Mouse (Mus musculus): ENCODE results near the gene Grcc10.
A peak's percentile ranks its signal among the peaks of the same experiment; 100 is the strongest.

Grcc10 gene

DNA sequence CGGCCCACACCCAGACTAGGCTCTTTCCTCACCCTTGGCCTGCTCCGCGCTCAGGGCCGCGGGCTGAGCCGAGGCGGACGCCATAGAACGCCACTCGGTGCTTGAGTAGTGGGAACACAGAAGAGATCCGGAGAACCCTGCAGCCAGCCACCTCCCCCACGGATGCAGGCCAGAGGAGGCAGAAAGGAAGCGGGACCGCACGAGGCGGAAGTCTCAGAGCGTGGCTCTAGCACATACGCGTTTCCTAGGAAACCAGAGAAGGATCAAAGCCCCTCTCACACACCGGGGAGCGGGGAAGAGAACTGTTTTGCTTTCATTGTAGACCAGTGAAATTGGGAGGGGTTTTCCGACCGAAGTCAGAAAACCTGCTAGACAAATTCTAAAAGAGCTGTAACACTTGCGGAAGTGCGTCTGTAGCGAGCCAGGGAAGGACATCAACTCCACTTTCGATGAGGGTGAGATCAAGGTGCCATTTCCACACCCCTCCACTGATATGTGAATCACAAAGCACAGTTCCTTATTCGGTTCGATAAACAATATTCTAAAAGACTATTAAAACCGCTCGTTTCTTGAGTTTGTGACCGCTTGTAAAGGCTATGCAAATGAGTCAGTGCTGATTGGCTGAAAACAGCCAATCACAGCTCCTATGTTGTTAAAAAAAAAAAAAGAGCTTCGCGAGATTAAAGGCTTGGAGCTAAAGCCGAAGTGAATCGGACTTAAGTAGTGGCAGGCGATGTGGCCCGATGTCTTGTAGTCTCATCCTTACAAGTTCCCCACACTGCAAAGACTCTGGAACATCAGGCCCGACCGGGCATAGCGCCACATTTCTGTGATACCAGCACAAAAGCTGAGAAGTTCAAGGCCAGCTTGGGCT, at the start of gene Grcc10:
Gene Grcc10, minus strand, starts transcription at position 487 of the 874 bp plus-strand sequence.
- DNase-seq, result peak; percentile 79 to 82

DNA sequence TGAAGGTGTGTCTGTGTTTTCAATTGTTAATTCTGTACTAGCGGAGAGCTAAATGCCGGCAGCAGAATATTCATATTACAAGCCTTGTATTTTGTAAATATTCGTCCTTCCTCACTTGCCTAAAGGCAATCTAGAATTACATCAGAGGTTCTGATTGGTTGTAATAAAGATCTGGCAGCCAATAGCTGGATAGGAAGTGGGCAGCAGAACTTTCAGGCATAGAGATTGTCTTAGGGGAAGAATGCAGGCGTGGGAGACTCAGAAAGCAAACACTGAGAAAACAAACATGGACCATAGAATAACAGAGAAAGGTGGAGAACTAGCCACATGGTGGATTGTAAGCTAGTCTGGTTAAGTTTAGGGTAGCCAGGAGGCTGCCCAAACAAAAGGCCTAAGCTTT, 48.9 kb upstream of the Grcc10 start:
- DNase-seq, result no peak

DNA sequence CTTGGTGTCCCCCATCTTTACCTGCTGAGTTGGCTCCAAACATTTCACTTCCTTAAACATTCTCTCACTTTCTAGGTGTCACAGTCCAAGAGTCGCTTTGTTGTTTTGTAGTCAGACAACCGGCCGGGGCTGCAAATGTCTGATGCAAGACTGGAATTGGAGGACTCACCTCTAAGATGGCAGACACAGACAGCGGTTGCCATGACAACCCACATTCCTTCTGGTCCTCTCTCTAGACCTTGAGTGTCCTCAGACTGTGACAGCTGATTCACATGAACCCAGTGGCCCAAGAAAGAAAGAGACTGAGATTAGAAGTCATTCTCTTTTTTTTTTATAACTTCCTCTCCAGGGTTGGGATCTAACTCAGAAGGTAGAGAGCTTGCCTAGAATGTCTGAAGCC, 48.3 kb upstream of the Grcc10 start:
- DNase-seq, result no peak

DNA sequence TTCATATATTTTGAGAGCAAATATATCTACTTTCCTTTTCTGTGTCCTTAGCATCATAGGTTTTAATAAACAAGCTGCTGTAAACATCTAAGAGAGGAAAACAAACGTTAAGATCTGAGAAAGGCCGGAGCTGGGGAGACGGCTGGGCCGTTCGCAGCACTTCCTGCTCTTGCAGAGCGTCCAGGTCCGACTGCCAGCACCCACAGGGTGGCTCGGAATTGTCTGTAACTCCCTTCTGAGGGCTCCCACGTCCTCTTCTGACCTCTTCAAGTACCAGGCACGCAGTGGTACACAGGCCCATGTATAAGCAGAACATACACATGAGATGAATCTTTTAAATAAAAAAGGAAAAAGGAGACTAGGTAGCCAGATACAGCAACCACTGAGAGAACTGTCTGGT, 46.5 kb upstream of the Grcc10 start:
- no peak for DNase-seq

DNA sequence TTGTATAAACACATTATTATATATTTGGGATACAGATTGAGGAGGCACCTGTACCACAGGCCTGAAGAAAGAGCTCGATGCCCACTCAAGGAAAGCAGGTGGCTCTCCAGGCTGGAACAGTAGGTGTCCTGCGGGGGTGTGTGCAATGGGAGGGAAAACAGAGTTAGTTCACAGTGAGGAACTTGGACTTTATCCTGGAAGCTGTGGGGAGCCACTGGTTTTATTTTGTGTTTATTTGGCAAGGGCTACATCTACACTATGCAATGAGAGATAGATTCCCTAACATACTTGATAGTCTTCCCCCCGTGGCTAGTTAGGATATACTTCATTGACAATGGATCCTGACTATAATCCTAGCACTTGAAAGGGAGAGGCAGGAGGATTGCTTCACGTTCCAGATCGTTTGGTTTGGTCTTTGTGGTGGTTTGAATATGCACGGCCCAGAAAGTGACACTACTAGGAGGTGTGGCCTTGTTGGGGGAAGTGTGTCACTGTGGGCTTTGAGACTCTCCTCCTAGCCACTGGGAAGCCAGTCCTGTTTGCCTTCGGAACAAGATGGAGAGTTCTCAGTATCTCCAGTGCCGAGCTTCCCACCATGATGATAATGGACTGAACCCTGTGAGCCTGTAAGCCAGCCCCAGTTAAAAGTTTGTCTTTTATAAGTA, 45.7 kb upstream of the Grcc10 start:
- no peak for DNase-seq

DNA sequence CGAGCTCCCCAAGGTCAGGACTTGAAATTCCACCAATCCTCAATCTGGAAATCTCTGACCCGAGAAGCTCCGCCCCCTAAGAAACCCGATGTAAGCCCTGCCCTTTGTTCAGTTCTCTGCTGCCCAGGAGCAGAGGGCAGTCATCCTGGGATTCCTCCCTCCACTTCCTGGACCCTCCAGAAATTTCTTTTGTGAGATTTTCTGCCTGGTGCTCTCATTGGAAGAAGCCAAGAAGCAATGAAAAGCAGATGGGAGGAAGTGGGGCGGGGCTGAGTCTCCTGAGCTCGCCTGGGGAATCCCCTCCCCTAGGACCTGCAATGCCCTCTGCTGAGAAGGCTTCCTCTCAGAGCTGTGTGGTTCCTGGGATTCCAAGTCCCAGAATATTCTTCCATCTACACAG, 41.3 kb upstream of the Grcc10 start:
- peak in 1 of 2 experiments; percentile 58 for DNase-seq

DNA sequence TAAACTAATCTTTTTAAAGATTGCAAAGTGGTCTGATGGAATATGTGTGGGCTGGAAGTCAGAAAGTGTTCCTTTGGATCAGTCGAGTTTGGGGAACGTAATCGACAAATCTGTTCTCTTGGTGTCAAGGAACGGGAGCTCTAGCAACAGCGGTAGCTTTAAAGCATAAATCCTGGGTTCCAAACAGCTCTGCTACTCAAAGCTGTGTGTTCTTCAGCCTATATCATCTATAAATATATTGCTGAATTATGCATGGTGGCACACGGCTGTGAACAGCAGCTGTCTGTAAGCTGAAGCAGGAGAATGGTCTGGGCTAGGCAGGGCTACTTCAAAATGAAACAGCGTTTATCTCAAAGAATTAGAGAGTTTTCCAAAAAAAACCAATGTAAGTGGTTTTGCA, 39.7 kb upstream of the Grcc10 start:
- DNase-seq, result no peak

DNA sequence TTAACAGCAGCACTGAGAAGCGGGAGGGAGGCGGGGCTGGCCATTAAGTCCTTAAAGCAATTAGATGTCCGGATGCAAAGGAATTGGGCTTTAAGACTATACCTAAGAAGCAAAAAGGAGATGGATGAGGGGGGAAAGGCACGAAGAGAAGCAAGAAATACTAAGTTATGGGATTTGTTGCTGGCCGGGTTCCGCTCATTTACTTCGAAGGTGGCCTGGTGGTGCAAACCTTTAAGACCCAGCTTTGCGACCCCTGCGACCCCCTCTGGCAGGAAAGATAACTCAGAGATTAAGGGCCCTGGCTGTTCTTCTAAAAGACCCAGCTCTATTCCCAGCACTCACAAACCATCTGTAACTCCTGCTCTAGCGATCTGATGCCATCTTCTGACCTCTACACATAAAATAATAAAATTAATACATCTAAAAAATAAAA, 38.8 kb upstream of the Grcc10 start:
- no peak for DNase-seq

DNA sequence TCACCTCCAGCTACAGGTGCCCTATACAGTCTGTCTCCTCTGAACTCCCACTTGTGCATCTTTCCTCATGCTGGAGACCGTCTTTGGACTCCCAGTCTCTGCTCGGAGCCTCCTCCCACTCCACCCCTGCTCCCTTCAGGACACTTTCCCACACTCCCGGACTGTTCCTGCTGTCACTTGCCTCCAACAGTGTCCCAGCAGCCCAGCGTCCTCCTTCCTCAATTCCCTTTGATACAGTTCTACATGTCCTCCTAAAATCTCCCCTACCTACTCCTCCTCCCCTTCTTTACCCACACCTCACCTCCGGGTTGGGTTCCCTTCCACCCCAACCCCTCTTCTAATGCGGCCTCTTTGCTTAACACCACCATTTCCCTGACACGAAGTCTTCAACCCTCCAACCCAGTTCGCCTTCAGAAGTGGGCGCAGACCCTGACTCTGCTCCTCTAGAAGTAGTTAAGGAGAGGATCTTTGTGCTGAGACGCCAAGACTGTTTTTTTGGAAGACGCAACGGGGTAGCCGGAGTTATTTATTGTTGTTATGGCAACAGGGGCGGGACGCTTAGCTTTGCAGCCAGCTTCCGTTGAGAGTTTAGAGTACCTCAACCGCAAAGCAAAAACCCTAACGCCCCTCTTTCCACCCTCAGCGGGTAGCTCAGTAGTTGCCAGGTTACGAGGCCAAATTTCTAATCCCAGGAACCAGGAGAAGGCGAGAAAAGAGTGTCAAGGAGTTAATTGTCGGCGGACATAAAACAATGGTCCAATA, 38.2 kb upstream of the Grcc10 start, which contains the start of gene Lrrc23:
Gene Lrrc23, minus strand, starts transcription at position 506 of the 762 bp plus-strand sequence.
- peak in 1 of 2 experiments; percentile 49 for DNase-seq

DNA sequence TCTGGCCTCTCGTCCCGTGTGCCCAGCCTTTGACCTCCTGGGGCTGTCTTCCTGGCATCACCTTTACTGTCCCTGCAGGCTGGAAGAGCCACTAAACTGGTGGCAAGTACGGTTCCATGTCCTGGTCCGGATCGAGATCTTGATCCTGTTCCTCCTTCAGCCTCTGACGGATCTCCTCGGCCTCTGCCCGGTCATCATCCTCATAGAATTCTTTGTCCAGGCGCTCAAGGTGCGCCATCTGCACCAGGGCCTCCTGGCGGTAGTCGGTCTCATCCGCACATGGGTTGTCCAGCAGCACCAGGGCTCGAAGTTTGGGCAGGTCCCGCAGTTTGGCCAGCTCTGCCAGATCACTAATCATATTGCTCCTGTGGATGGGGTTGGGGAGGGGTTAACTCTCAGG, 29.3 kb upstream of the Grcc10 start:
- DNase-seq, result no peak

DNA sequence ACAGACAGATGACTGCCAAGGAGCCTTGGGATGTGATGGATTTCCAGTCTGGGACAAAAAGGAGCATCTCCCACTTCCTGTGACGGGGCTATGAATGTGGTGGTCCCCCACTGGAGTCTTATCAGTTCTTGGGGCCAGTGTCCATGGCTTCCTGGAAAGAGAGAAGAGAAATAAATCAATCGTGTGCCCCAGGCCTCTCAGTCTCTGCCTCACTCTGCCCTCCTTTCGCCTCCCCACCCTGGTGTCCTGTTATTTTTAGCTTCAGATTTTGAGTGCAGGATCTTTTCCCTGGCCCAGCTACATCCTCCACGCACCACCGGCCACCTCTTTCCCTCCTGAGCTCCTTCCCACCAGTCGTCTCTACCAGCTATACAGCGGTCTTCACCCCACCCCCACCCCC, 28.8 kb upstream of the Grcc10 start:
- DNase-seq, result no peak

DNA sequence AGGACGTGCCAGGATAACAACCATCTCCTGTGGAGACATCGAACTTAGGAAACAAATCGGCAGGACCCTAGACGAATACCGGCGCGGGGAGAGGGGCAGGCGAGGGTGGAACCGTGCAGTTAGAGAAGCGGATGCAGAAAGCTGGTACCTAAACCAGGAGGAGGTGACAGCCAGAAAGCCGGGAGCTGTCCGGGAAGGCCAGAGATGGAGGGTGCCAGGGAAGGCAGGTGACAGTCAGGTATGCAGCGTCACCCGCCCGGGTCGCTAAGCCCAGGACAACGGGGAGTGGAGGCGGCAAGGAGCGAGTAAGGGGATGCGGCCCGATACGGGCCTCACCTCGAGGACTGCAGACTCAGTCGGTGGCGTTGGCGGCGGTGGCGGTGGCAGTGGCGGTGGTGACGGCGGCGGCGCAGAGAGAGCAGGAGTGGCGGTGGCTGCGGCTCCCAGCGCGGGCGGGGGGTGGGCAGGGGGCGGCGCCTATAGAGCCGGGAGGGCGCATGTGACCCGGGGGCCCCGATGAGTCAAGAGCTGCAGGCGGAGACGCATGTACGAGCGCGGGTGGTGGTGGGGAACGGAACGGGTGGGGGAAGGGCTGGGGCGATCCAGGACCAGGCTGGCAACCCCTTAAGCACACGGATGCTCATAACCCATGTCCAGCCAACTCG, 28.1 kb upstream of the Grcc10 start, which contains the start of gene Eno2:
Gene Eno2, minus strand, starts transcription at position 573 of the 665 bp plus-strand sequence.
- peak in 1 of 2 experiments; percentile 21 for DNase-seq

DNA sequence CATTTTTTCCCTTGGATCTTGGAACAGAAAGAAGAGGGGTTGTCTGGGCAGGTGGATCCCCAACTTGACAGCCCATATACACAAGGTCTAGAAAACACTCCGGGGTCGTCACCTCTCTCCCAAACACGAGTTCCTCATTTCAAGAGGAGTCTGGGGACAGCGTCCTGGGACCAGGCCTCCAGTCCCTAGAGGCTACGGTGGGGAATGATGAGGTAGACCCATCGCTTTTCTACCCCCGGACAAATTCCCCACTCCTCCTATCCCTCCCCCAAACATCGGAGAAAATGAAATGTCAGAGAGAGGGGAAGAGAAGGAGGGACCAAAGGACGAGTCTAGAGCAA, 27.5 kb upstream of the Grcc10 start:
- DNase-seq, result no peak

DNA sequence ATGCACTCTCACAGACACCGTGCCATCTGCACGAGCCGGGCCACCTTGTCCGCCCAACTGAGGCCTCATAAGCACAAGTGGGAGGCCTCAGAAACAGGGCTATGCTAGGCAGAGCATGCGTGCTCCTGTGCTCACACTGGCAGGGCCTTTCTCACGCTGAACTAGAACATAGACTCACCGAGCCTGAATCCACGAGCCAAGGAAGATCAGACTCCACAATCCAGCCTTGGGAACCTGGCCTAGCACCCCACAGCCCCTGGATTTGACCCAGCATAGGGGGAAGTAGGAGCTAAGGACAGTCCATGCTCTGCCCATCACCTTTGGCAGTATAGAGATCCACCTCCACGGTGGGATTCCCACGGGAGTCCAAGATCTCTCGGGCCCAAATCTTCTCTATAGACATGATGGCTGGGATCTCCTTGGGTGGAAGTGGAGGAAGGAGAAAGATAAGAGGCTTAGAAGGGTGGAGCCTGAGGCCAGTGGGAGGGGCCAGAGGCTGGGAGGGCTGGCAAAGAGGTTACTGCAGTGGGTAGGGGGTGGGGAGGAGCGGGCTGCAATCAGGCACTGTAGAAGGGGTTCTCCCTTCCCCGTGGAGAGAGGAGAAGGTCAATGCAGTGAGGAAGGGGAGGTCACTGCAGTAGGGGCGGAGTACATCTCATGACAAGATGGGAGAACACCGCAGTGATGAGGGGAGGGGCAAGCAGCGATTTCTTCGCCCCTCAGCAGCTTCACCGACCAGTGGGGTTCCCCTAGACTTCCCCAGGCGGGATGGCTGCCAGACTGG, 26.9 kb upstream of the Grcc10 start:
- no peak for DNase-seq

DNA sequence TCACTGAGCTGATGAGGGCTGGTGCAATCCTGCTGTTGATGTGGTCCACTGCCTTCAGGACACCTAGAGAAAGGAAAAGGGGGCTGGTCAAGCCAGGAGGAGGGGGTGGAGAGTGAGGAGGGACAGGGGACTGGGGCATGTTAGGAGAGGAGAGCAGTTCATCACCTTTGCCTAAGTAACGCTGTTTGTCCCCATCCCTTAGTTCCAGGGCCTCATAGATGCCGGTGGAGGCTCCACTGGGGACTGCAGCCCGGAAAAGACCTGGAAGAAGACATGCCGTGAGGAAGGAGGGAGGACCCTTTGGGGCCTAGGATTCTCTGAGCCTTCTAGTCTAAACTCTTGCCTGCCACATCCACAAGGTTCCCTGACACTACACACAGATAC, 26.4 kb upstream of the Grcc10 start:
- DNase-seq, result no peak

DNA sequence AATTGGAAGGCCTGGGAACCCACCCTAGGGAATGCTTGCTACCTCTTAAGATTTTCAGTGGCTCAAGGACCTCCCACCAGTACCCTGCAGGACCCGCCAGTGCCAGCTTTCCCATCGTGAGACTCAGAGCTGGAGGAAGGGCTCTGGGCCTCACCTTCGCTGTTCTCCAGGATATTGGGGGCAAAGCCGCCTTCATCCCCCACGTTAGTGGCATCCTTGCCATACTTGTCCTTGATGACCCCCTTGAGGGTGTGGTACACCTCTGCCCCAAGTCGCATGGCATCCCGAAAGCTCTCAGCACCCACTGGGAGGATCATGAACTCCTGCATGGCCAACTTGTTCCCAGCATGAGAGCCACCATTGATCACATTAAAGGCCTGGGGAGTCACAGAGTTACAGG, 24.8 kb upstream of the Grcc10 start:
- DNase-seq, result no peak

DNA sequence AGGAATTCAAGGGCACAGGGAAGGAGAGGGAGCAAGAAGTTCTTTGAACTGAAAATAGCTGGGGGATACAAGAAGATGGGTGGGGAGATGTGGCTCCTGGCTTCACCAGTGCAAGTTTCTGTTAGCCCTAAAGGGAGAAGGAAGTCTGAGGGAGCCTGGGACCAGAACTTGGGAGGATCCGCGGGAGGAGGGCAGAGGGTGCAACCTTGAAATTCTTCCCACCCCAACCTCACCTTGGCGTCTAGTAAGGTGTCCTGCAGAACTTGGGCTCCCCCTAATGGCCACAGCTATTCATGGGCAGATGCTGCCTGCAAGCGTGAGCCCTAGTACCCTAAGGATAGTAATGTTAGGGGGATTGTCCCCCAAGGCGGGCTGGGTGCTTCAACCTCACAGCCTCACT, 18.1 kb upstream of the Grcc10 start:
- DNase-seq, result peak; percentile 69 to 83

DNA sequence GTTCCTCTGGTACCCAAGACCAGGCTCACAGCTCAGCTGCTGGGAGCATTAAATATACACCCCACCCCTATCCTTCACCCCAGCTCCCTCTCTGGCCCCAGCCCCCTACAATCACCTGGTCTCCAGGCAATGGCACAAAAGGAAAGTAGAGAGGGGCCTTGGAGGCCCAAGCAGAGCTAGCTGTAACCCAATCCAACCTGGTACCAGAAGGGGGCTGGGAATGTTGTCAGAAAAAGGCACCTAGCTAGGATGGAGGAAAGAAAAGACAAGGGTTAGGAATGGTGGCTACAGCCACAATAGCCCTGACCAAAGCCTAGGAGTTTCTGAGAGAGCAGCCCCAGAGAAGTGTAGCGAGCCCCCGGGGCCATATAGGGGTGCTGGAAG, 17.7 kb upstream of the Grcc10 start:
- no peak for DNase-seq

DNA sequence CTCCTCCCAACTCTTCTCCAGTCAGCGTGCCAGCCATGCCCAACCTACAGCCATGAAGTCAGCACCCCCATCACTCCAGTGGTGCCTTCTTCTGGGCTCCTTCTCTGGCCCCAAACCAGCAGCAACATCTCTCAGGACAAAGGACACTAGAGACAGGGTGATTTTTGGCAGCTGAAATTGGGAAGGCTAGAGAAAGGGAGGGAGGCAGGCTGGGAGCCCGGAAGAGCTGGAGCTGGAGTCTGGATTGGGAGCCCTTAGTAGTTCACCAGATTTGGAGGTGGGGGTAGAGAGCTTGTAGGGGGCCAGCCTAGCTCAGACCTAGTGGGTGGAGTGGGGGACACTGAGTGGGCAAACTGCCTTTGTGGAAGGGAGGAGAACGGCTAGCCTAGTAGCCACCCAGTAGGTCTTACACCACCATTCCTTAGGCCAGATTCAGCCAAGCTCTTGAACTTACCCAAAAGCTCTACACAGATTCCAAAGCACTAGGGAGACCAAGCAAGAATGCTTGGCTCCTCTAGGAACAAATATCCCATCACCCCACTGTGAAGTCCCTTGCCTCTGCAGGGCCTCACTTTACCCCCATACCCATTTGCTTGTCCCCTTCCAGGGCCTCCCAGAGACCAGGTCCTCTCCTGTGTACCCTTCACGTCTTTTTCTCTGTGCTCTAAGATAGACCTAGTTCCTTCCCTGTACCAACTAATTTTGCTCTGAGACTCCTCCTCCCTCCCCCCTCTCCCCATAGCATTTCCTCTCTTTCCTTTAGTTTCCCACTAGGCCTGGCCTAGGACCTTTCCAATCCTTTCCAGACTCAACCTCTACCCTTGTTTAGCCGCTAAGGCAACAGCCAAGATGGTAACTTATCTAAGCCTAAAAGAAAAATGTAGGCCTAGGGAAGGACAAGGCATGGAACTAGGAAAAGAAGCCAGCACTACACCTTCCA, 17.0 kb upstream of the Grcc10 start:
- no peak for DNase-seq

DNA sequence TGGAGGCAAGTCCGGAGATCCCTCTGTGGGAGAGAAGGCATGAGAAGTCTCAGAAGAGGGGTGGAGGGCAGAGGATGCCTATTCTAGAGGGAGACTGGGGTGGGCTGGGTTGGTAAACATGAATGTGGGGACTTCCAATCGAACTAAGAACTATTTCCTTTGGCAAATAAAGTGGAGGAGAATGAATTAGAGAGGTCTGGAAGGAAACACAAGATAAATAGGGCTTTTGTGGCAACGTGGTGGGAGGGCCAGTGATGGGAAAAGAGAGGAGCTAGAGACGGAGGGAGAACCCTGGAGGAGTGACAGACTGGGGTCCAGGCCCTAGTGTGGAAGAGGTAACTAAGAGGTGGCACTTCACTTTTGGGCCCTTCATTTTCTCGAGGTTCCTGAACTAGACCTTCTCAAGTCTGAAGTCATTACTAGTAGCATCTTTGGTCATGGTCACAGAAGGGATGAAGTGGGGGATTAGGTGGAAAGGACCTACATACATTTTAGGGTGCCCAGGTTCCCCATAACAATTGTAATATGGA, 16.2 kb upstream of the Grcc10 start:
- no peak for DNase-seq
